Mouse (Mus musculus): ENCODE measurements around the gene Tgfbi. TPM values are rescaled to one million over a fixed set of nuclear protein-coding genes. Genes with fewer than 3 reads are reported as not detected.

Gene Tgfbi
- total RNA-seq, 2 experiments from 2014 or later, result 3.4 to 4.0 TPM

- no peak for DNase-seq (ENCODE audit: low spot score in 2 of 2)
Observed at GRCm38 (mm10) chr13:56683306-56683705, 74.0 kb downstream of the Tgfbi start.

Other genes with a start within 250 kb of the Tgfbi start
- not detected for gene Gm3045, start 182.9 kb upstream of the Tgfbi start, total RNA-seq (2021)
- under 1 TPM in 1 of 2 experiments, not detected in 1; 0.23 TPM for gene Slc25a48, start 171.2 kb upstream of the Tgfbi start, total RNA-seq (2021)
- not detected for gene Il9, start 127.3 kb upstream of the Tgfbi start, total RNA-seq (2021)
- gene Fbxl21, start 87.1 kb upstream of the Tgfbi start, total RNA-seq (2021), result 10 to 100 TPM; 10.5 to 10.6 TPM
- not detected for gene Lect2, start 61.0 kb upstream of the Tgfbi start, total RNA-seq (2021)
- 10 to 100 TPM; 22.7 TPM for gene Smad5, start 93.5 kb downstream of the Tgfbi start, total RNA-seq (2021)
- gene Gm45623, start 144.3 kb downstream of the Tgfbi start, total RNA-seq (2021), result 10 to 100 TPM; 12.6 to 13.5 TPM